Mouse (Mus musculus) left cerebral cortex, adult 2 months (tissue): ENCODE data around the gene Drc3. TPM values are rescaled to one million over a fixed set of nuclear protein-coding genes. Genes with fewer than 3 reads are reported as not detected.

Source experiments
- DNase-seq, 2 experiments: peaks; one replicate each; pipeline ENCODE4 v3.0.0; 2021 to 2022; ENCODE audit warnings: low spot score in 2 of 2, mixed read lengths in 1 of 2; ENCODE audit errors: extremely low spot score in 1 of 2
- H3K27ac ChIP-seq: fragments of 200-600 bp; 2 replicates; pipeline ENCODE4 v1.8.1; 2022
- H3K4me3 ChIP-seq: fragments of 200-600 bp; 2 replicates; pipeline ENCODE4 v1.8.1; 2022
- CTCF ChIP-seq: fragments of 200-600 bp; IDR thresholded peaks from 2 replicates; pipeline ENCODE4 v1.8.1; 2022; ENCODE audit warnings: antibody characterized with exemption, mild to moderate bottlenecking, moderate library complexity
- intact Hi-C: fragments of 180-260 bp; cut with DNase I; formaldehyde crosslinking; loops from one replicate; pipeline ENCODE4 v1.15.1; 2025
- total RNA-seq, 2 experiments: library from RNA; stranded (reverse); gene quantifications; 2 replicates each; pipeline ENCODE4 v1.2.3; 2021

The Drc3 gene
- total RNA-seq, 2 experiments from 2014 or later, result 11.7 to 12.5 TPM

DNA sequence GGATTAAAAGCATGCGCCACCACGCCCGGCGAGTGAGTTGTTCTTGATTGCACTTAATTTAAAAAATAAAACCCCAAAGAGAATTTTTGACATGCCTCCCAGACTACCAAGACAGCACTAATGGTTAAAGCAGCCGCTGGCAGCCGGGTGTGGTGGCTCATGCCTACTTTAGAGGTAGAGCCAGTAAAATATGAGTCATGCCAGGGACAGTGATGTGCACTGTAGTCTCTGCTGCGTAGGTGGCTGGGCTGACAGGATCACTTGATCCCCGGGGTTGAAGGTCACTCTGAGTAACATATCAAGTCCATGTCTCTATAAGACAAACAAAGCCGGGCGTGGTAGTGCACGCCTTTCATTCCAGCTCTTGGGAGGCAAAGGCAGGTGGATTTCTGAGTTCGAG lies 13.8 kb upstream of the Drc3 start:
- TF ChIP-seq CTCF, result no peak
- intact Hi-C loops, result loop anchor here (5.0 kb wide), 1 partner anchor 87 kb away; no protein-coding TSS in a partner anchor
- H3K4me3 ChIP-seq, result no peak overlapping the region

DNA sequence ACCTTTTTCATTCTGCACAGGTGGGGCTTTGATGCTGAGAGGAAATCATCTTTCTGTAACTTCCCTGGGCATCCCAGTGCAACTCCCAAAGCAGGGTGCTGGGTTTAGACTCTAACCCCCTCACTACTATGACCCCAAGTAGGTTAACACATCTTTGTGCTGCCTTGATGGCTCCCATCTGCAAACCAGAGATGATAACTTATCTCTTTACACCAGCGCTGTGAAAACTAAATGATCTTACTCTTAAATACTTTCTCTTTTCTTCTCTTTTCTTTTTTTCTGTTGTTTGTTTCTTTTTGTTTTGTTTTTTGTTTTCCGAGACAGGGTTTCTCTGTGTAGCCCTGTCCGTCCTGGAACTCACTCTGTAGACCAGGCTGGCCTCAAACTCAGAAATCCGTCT lies 7.3 kb upstream of the Drc3 start:
- intact Hi-C loops, result no loop called here
- no peak for TF ChIP-seq CTCF
- no peak overlapping the region for H3K4me3 ChIP-seq
- H3K27ac ChIP-seq, result peak overlapping the region; percentile 59; the same call in 1 of the 2 replicates
- no peak for DNase-seq

More for the DNA sequence above, 13.8 kb upstream of the Drc3 start:
- no peak for DNase-seq
- no peak overlapping the region for H3K27ac ChIP-seq

DNA sequence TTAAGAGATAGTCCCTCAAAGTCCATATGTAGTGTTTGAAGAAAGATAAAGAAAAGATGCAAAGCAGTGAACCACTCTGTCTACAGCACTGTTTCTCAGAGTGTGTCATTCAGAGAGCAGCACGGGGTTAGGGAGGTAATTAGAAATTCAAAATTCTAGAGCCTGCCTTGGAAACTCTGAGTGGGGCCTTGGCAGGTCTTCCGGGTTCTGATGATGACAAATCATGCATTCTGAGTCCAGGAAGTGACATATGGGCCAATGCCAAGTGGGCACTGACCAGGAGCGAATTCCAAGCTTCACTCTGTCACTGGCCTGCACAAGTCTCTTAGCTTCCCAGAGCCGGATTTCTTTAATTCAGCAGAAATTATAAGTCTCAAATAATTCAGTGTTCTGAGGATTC lies 6.6 kb upstream of the Drc3 start:
- intact Hi-C loops, result no loop called here
- no peak for DNase-seq
- peak overlapping the region; percentile 44; the same call in 1 of the 2 replicates for H3K27ac ChIP-seq
- no peak overlapping the region for H3K4me3 ChIP-seq
- no peak for TF ChIP-seq CTCF

DNA sequence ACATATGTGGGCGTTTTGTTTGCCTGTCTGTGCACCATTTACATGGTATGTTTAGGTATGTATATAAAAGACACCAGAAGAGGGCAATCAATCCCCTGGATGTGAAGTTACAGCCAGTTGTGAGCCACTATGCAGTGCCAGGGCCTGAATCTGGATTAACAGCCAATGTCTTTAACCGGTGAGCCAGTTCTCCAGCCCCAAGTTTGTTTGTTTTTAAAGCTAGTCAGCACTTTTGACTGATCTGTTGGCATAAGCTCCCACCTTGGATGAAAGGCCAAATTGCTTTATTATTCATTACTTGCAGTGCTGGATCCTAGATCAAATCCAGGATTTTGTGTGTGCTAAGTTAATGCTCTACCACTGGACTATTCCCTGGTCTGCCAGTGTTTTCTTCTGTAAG lies 1.7 kb upstream of the Drc3 start:
- Histone ChIP-seq H3K4me3 (peak overlapping the region; percentile 83), H3K27ac (peak overlapping the region; percentile 98)
- no peak for DNase-seq
- TF ChIP-seq CTCF, result peak; percentile 18; the same call in 1 of the 2 replicates
- intact Hi-C loops, result loop anchor here (5.0 kb wide), 3 partner anchors 34 to 186 kb away; partner anchors contain the start of gene Alkbh5

DNA sequence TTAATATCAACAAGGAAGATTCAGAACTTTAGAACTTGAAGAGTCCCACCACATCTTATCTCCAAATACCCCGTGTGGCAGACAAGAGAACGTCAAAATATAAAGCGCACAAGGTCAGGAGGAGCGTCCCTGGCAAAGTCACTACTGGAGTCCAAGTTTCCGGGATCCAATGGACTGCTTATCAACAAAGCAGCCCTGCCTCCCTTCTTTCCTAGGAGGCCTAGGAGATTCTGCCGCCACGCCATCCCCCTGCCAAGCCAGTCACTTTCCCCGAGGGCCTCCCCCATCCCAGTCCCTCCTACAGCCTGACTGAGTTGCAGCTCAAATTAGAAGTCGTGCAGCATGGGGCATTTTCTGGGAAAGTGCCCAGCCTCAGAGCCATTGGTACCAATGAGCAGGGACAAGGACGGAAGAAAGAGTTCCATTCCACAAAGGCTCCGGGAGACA lies 1.2 kb upstream of the Drc3 start:
- intact Hi-C loops, result loop anchor here (2.0 to 5.0 kb wide), 4 partner anchors 35 to 185 kb away; partner anchors contain the start of gene Alkbh5
- DNase-seq, result peak; percentile 49 to 61
- H3K27ac ChIP-seq, result peak overlapping the region; percentile 98
- H3K4me3 ChIP-seq, result peak overlapping the region; percentile 83
- no peak; the same call in 1 of the 2 replicates for TF ChIP-seq CTCF

DNA sequence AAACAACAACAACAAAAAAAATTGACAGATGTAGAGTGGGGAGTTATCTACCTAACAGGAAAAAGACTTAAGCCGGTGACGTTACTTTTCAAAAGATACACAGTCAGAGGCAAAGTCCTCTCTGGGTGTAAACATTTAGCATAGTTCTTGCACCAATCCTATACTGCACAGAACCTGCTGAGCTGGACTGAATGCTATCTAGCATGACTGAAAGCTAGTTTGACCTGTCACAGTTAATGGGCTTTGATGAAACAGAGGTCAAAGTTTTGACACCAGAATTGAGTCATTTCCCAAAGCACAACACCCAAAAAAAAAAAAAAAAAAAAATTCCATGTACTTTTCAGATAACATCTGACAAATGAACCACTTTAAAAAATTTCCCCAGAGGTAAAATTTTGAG lies 2.8 kb downstream of the Drc3 start:
- DNase-seq, result no peak
- H3K27ac ChIP-seq, result no peak overlapping the region
- intact Hi-C loops, result no loop called here
- TF ChIP-seq CTCF, result no peak
- no peak overlapping the region for H3K4me3 ChIP-seq

DNA sequence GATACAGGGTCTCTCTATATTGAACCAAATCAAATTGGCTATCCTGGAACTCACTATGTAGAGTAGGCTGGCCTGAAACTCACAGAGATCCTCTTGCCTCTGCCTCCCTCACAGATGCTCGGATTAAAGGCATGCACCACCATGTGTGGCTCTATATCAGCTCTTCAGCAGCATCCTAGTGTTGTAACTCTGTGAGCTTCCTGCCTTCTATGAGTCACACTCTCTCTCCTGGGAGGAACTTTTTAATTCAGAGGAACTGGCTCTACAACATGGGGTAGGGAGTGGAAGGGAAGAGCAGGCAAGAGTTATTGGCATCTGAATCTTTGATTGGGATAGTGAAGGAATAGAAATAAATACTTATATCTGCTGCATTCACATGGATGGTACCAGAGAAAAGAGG lies 4.0 kb downstream of the Drc3 start:
- Histone ChIP-seq H3K4me3 (no peak overlapping the region), H3K27ac (no peak overlapping the region)
- DNase-seq, result no peak
- intact Hi-C loops, result no loop called here
- TF ChIP-seq CTCF, result no peak

DNA sequence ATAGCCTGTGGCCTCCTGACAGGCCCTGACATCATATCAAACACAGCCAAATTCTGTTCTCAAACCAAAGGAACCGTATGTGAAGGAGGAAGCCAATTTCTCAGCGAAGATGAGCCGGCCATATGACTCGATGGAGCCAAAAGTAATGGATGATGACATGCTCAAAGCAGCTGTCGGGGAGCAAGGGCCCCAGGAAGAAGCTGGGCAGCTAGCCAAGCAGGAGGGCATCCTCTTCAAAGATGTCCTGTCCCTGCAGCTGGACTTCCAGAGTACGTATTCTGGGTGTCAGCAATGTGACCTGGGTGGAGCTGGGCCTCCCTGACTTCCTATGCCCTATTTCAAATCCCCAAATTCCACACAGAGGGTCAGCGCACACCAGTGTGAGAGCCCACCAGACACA lies 5.4 kb downstream of the Drc3 start:
- intact Hi-C loops, result no loop called here
- TF ChIP-seq CTCF, result no peak
- no peak for DNase-seq
- H3K4me3 ChIP-seq, result no peak overlapping the region
- H3K27ac ChIP-seq, result no peak overlapping the region

DNA sequence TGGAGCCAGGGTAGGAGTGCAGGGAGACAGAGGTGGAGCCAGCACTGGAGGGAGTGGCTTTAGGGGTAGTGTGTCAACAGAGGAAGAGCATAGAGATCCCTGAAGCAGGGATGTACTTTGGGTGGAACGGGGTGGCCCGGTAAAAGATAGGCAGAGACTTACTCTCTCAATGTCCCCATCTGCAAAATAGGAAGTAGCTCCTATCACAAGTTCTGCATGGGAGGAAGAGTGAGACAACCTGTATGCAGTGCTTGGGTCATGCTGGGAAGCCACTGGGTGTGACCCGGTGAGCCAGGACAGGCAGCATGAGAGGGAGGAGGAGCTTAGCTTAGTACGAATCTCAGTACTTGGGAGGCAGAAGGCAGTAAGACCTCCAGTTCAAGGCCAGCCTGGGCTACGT lies 6.0 kb downstream of the Drc3 start:
- DNase-seq, result no peak
- no peak overlapping the region for H3K27ac ChIP-seq
- intact Hi-C loops, result no loop called here
- no peak overlapping the region for H3K4me3 ChIP-seq
- TF ChIP-seq CTCF, result no peak

DNA sequence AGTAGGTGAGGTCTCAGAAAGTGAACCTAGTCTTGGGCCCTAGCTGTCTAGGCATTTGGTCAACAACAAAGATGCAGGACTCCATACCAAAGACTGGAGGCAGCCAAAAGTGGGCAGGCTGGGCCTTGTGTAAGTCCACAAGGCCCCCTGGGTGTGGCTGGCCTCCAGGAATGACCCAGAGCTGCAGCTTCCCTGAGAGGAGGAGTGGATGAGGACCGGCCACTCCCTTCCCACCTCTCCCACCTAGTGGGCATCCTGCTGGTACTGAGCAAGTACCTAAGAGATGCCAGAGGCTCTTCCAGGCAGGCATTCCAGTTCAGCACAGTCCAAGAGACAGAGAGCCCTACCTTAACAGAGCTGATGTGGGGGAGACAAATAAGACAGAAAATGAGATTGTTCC lies 6.8 kb downstream of the Drc3 start:
- Histone ChIP-seq H3K27ac (peak overlapping the region; percentile 59), H3K4me3 (no peak overlapping the region)
- no peak for DNase-seq
- intact Hi-C loops, result no loop called here
- TF ChIP-seq CTCF, result no peak

DNA sequence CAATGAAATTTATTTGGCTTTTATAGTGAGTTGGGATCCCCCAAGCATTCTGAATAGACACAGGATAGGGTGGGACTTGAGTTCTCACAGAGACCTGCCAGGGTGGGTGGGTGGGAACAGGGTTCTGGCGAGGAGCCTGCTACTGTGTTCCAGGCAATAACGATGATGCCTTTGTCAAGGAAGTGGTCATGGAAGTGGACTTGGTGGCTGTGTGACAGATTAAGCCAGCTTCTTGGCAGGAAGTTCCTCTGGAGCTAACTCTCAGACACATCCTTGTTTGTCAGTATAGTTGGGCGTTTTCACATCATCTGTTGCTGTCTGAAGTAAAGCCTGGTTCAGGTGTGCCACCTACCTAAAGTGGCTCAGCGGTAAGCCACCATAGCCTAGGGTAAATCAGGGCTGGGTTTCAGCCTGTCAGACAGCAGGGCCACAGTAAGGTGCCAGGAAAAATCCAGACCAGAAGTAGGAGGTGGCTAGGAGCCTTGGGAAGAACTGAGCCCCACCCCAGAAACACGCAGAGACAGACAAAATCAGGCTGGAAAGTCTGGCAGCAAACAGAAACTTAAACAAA lies 7.6 kb downstream of the Drc3 start:
- TF ChIP-seq CTCF, result no peak
- H3K27ac ChIP-seq, result peak overlapping the region; percentile 16; the same call in 1 of the 2 replicates
- no peak for DNase-seq

DNA sequence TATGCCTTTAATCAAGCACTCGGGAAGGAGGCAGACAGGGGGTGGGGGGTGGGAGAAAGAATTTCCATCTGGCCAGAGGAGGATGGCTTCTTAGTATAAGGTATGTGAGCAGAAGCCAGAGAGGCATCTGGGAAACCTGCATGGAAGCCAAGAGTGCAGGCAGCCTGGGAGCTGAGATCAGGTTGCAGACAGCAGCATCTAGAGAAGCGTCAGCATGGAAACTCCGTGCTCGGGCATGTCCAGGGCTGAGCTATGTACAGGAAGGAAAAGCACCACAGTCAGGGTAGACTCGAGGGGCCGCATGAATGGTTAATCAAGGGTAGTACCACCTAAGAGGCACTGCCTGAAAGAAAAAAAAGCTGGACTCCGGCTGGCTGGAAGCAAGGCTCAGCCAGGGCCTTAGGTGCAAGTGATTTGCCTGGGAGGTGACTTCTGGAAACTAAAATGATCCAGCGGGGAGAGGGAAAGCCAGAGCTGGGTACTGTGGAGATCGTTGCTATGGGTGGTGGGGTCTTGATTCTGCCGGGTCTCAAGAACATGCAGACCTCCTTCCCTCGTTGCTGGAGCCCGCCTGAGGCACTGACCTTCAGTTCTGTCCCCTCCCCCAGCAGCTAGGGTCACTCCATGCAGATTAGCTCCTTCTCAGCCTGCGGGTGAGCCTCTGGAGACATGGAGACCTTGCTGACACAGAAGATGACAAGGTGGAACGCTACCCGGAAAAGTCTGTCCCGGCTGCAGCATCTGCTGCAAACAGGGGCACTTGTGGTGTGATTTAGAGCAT lies 13.3 kb downstream of the Drc3 start:
- TF ChIP-seq CTCF, result no peak
- no peak for DNase-seq
- intact Hi-C loops, result no loop called here
- Histone ChIP-seq H3K27ac (no peak overlapping the region), H3K4me3 (no peak overlapping the region)

More for the DNA sequence above, 7.6 kb downstream of the Drc3 start:
- intact Hi-C loops, result no loop called here
- no peak overlapping the region for H3K4me3 ChIP-seq
